Mouse (Mus musculus): Measurements from ENCODE around the gene Gucy1b1.
A peak's percentile ranks its signal among the peaks of the same experiment; 100 is the strongest.

The Gucy1b1 gene

DNA sequence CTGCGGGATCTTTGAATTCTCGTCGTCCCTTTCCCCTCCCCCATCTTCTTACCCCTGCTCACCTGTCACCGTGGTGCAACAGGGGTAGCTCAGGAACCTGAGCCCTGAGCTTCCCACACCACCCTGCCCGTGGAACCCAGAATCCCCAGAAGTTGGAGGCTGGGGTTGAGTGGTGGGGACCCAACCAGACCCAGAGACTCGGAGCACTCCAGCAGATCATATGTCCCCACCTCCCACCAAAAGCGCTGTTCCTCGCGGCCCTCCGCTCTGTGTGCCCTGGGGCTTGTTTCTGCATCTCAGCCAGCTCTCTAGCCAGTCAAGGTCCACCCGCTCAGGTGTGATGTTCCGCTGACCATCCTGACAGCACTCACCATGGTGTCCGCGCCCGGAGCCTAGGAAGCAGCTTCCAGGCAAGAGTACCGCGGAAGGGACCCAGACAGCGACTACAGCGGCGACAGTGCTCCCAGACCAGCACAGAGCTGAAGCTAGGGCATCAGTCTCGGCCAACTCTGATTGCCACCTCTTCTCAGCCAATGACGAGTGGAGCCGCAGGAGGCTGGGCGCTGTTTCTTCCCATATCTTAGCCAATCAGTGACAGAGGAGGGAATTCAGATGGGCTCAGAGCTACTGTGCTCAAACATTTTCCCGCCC is at the start of gene Gucy1b1:
TSS of gene Gucy1b1 (minus strand) at position 489 of the 651 bp plus-strand sequence.
- peak; percentile 53 to 58 for DNase-seq (ENCODE audit: low spot score in 2 of 2)

DNA sequence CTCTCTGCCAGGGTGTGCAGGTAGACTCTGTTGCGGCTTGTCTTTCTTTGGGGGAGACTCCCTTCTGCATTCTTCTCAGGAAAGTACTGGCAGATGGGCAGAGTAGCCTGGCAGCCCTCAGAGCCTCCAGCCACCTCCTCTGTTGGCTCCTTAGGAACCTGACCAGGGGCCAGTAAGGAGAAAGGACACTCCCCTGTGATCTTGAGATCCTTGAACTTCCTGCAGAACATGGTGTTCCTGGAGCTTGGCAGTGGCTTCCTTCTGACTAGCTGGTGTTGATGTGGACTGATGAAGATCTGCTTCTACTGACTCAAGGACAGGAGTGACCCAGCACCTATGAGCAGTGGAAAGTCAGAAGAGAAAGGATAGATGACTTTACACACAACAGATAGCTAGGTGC is 44.4 kb upstream of the Gucy1b1 start:
- DNase-seq (ENCODE audit: low spot score in 2 of 2) = no peak

DNA sequence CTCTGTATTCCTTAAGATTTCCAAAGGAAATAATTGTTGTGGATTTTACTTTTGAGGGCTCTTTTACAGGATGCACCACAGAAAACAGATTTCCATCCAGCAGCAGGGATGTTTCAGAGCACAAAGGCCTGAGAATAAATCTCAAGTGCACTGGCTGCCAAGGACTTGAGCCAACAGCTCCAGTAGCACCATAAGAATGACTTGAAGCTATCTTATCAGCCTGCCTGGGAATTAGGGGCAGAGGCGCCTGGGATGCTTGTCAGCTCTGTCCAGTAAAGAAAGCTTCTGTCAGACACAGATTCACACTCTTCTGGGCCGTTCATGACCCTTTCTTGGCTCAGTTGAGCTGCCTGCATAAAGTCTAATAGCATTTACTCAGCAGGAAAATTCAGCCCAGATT is 38.0 kb upstream of the Gucy1b1 start:
- no peak for DNase-seq (ENCODE audit: low spot score in 2 of 2)

DNA sequence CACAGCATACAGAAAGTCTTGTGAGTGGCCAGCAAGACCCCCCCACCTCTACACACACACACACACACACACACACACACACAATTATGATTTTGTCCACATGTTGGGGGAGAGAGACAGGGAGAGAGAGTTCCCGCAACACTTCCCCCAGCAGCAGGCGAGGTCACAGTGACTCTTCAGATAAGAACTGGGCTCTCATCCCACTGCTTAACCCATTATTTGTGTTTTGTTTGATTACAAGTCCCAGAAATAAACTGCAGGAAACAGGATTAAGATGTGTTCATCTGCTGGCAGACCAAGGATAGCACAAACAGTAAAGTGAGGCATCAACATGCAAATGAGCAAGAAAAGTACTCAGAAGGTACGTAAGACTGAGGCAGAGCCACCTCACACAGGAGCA is 37.5 kb upstream of the Gucy1b1 start:
- no peak for DNase-seq (ENCODE audit: low spot score in 2 of 2)

DNA sequence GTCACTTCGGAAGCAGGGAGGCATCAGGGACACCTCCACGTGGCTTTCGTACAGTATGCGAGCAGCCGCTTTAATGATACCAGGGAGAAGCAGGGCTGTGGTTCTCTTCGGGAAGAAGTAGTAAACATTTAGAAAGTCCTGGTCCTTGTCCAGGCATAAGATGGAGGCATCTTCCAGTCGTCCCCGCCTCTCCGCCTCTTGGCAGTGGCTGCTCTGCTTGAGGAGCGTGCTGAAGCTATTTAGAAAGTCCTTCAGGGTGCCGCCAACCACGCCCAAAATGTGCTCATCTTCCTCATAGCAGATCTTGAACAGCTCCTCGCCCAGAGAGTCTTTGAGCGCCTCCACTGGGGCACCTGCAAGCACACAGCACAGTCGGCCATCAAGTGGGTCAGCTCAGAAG is 34.5 kb upstream of the Gucy1b1 start:
- no peak for DNase-seq (ENCODE audit: low spot score in 2 of 2)

DNA sequence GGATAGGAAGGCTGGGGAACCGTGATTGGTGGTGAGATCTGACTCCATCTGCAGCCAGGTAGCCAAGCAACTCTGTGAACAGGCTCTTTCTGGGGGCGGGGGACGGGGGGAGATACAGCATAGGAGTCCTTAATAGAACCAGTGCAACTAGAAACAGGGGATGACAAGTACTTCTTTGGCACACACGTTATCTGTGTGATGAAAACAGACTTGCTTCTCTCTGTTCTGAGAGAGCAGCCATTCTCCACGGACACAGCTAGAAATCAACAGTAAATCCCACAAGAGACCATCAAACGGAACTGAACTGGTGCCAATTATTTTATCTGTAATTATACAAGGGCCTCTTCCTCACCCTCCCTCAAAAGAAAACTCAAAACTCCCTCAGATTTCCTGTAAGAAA is 29.7 kb upstream of the Gucy1b1 start:
- no peak for DNase-seq (ENCODE audit: low spot score in 2 of 2)

GRCm38 (mm10) chr3:82099127-82099526 is 24.6 kb upstream of the Gucy1b1 start:
- no peak for DNase-seq (ENCODE audit: low spot score in 2 of 2)

DNA sequence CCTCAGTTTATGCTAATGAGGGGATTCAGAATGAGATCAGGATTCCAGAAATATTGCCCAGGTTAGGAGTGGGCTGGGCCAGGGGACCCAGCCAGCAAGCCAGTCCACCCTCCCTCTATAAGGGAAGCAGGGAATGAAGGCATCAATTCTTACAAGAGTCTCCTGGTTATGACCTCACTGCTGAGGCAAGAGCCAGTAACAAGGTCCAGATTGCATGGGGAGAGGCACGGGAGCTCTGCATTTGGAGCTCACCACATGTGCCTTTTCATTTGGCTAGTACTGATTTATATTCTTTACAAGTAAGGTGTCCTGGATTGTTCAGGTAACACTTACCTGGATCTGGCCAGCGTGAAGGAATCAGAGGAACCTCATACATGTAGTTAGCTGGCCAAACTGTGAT is 22.3 kb upstream of the Gucy1b1 start:
- DNase-seq (ENCODE audit: low spot score in 2 of 2) = no peak

DNA sequence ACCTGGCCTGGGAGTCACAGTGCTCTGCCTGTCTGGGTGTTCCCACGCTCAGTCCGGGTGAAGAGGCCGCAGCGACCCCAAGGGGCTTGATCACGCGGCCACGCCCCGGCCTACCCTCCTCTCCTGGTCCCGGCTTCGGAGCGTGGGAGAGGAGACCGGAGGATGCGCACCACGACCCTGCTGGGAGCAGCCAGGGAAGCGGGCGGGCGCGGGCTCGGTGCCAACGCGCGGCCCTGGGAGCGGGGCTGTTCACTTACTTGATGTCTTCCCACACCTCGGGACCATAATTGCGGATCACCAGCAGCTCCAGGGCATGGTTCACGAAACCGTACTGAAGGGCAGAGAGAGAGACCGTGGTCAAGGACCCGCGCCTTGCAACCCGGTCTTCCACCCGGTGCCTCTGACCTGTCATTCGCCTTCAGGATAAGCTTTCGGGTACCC is 728 bp downstream of the Gucy1b1 start:
- peak; percentile 12 to 31 for DNase-seq (ENCODE audit: low spot score in 2 of 2)

GRCm38 (mm10) chr3:82067830-82068229 is 6.7 kb downstream of the Gucy1b1 start:
- no peak for DNase-seq (ENCODE audit: low spot score in 2 of 2)

- no peak for DNase-seq (ENCODE audit: low spot score in 2 of 2)
Observed at GRCm38 (mm10) chr3:82061402-82062180, 12.9 kb downstream of the Gucy1b1 start.

GRCm38 (mm10) chr3:82057201-82057600 is 17.3 kb downstream of the Gucy1b1 start:
- no peak for DNase-seq (ENCODE audit: low spot score in 2 of 2)

DNA sequence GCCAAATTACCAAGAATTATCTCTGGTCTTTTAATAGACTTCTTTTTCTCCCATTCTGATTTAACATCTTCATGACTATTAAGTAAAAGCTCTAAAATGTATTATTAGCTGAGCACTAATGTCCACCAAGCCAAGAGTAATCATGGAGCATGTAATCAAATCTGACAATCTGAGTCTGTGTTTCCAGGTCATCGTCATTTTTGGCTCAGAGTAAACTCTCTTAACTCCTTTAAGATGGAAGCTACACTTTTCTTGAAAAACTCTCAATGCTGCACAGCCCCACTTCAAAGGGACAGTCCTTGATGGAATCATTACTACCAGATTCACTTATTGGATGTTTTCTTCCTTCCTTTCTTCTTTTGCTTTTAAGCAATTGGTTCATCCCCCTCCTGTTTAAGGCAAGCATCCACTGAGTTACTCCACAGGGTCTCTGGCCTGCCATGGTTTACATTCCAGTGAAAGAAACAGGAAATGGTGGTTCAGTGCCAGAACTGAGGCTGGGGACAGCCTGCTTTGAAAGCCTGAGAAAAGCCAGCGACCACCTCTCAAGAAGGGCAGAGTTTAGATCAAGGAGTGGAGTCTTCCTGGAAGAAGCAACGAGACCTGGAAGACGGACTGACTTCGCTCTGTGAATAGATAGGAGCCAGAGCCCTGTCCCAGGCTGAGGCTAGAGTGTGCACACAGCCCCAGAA is 20.1 kb downstream of the Gucy1b1 start:
- no peak for DNase-seq (ENCODE audit: low spot score in 2 of 2)

DNA sequence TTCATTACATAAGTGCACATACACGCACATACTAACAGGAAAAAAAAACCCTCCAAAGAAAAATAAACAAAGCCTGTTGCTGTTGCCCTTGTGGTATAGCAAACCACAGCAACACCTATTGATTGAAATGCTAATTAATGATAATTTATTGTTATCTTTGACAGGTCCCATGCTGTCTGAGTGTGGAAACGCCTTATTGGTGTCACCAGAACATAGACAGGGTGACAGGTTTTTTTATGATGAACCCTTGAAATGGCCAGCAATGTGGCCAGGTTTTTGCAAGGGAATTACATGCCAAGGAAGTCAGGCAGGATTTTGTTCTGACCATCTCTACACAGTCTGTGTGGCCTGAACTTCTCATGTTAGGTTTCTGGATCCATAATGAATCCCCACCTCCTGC is 22.5 kb downstream of the Gucy1b1 start:
- DNase-seq (ENCODE audit: low spot score in 2 of 2) = no peak

GRCm38 (mm10) chr3:82051468-82051867 is 23.0 kb downstream of the Gucy1b1 start:
- no peak for DNase-seq (ENCODE audit: low spot score in 2 of 2)

GRCm38 (mm10) chr3:82048681-82049080 is 25.8 kb downstream of the Gucy1b1 start:
- DNase-seq (ENCODE audit: low spot score in 2 of 2) = no peak

GRCm38 (mm10) chr3:82048078-82048477 is 26.4 kb downstream of the Gucy1b1 start:
- no peak for DNase-seq (ENCODE audit: low spot score in 2 of 2)

DNA sequence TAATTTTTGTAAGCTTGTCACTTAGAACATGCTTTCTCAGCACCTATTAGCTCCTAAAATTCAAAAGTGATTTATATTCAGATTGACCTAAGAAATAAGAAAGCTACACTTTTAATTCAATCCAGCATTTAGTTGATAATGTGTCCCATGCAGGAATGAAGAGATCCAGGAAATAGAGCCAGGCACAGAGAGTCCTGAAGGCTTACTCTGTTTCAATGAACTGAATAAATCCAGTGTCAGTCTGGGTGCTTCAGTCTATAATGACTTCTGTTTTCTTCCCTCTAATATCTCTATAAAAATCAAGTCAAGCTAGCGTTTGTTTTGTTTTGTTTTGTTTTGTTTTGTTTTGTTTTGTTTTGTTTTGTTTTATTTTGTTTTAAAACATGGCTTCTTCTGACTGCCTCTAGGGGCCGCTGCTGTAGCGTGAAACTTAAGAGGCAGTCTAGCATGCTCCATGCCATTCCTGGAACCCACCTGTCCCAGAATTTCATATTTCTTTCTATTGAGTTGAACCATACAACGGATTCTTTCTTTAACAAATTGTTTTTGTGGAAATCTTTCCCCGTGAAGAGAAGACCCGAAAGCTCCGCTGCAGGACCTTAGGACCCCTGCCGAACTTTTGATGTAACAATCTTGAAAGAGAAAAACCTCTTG is 27.3 kb downstream of the Gucy1b1 start:
- peak in 1 of 2 experiments; percentile 14 for DNase-seq (ENCODE audit: low spot score in 2 of 2)

GRCm38 (mm10) chr3:82046087-82046486 is 28.4 kb downstream of the Gucy1b1 start:
- no peak for DNase-seq (ENCODE audit: low spot score in 2 of 2)

GRCm38 (mm10) chr3:82044902-82045301 is 29.6 kb downstream of the Gucy1b1 start:
- no peak for DNase-seq (ENCODE audit: low spot score in 2 of 2)

GRCm38 (mm10) chr3:82043676-82044075 is 30.8 kb downstream of the Gucy1b1 start:
- no peak for DNase-seq (ENCODE audit: low spot score in 2 of 2)
